Mouse (Mus musculus) heart, embryonic 12.5 days (tissue): ENCODE results near the gene Trpm3. TPM values are rescaled to one million over a fixed set of nuclear protein-coding genes. Genes with fewer than 3 reads are reported as not detected.

Experiments
- ATAC-seq: fragments of 200-750 bp; cut with Nextera tagmentation; 2 replicates; pipeline ENCODE4 v1.8.0; 2017; ENCODE audit warnings: moderate TSS enrichment, moderate library complexity; ENCODE audit not compliant: insufficient number of reproducible peaks, low FRiP score
- H3K27ac ChIP-seq: fragments of 300-500 bp; sonication (generic); 2 replicates; pipeline ENCODE4 v1.5.1; 2016; ENCODE audit warnings: mild to moderate bottlenecking, moderate library complexity; ENCODE audit not compliant: poor library complexity, severe bottlenecking
- H3K27me3 ChIP-seq: fragments of 300-500 bp; sonication (generic); replicated peaks from 2 replicates; pipeline ENCODE4 v1.6.1; 2016; ENCODE audit warnings: mild to moderate bottlenecking, moderate library complexity
- H3K36me3 ChIP-seq: fragments of 300-500 bp; sonication (generic); 2 replicates; pipeline ENCODE4 v1.6.1; 2016; ENCODE audit warnings: mild to moderate bottlenecking, moderate library complexity
- H3K4me1 ChIP-seq: fragments of 300-500 bp; sonication (generic); replicated peaks from 2 replicates; pipeline ENCODE4 v1.6.1; 2016; ENCODE audit warnings: mild to moderate bottlenecking
- H3K4me2 ChIP-seq: fragments of 300-500 bp; sonication (generic); 2 replicates; pipeline ENCODE4 v1.6.1; 2016; ENCODE audit warnings: mild to moderate bottlenecking, moderate library complexity
- H3K4me3 ChIP-seq: fragments of 300-500 bp; sonication (generic); 2 replicates; pipeline ENCODE4 v1.5.1; 2016; ENCODE audit warnings: mild to moderate bottlenecking
- H3K9ac ChIP-seq: fragments of 300-500 bp; sonication (generic); 2 replicates; pipeline ENCODE4 v1.6.1; 2016; ENCODE audit warnings: mild to moderate bottlenecking, moderate library complexity
- H3K9me3 ChIP-seq: fragments of 300-500 bp; sonication (generic); replicated peaks from 2 replicates; pipeline ENCODE4 v1.6.1; 2016; ENCODE audit warnings: mild to moderate bottlenecking, moderate library complexity
- WGBS: fragments of 180-500 bp; shearing (Covaris S2); methylation state at CpG from one replicate; pipeline ENCODE4 v1.1.7; 2016; 5-methylcytosine and 5-hydroxymethylcytosine counted together
- polyA plus RNA-seq: library from polyadenylated mRNA; unstranded; fragments of >200 nt; fragmentation: Nextera tagmentation; extraction: Ambion mirVana; gene quantifications from 2 replicates; pipeline ENCODE4 v1.2.1, GENCODE M21; 2016

The Trpm3 gene
- polyA plus RNA-seq, 1 experiment from 2014 or later = 1.0 TPM

- no peaks in the 10 kb centered on the region for H3K36me3 ChIP-seq
- 18% methylated on average over 3 of the region's 3 CpGs for WGBS
- H3K4me2 ChIP-seq = no peak overlapping the region
Measured at GRCm38 (mm10) chr19:22596715-22597114, 457.9 kb downstream of the Trpm3 start.

DNA sequence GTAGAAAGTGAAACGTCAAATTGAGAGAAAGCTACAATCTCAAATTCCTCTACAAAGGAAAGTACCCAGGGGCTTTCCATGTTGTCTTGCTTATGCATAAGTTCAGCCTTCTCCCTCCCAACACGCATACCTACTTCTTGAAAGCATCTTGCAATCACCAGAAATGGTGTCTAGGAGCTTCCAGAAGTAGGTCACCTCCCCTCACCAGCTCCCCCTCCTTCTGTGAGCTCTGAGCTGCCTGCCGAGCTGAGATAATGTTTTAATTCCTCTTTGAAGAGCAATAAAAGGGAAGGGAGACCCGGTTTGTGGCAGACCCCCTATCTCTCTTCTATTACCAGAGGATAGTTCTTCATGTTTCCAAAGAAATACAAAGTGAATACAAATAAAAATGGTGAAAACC is 465.5 kb downstream of the Trpm3 start:
- no peak for ATAC-seq
- Histone ChIP-seq H3K4me3 (no peak overlapping the region), H3K27me3 (no peaks in the 10 kb centered on the region), H3K9ac (no peak overlapping the region), H3K9me3 (no peaks in the 10 kb centered on the region), H3K4me2 (no peak overlapping the region), H3K36me3 (no peaks in the 10 kb centered on the region), H3K27ac (no peak overlapping the region), H3K4me1 (0 out of 2 replicates have a peak, but pooled peaks cover 3% of the 10 kb centered on the region)
- WGBS = 24% methylated on average over 4 of the region's 4 CpGs

More at GRCm38 (mm10) chr19:22596715-22597114, 457.9 kb downstream of the Trpm3 start:
- Histone ChIP-seq H3K4me1 (peaks cover 12% of the 10 kb centered on the region), H3K27ac (0 out of 2 replicates have a peak overlapping the region, but pooled peaks have one; percentile 0), H3K9ac (no peak overlapping the region), H3K9me3 (no peaks in the 10 kb centered on the region), H3K27me3 (no peaks in the 10 kb centered on the region), H3K4me3 (no peak overlapping the region)
- ATAC-seq = no peak

- no peak overlapping the region for H3K4me3 ChIP-seq
- no peak overlapping the region for H3K4me2 ChIP-seq
- H3K9ac ChIP-seq = no peak overlapping the region
- no peaks in the 10 kb centered on the region for H3K9me3 ChIP-seq
- WGBS = 67% methylated on average over 5 of the region's 5 CpGs
- 0 out of 2 replicates have a peak, but pooled peaks cover 3% of the 10 kb centered on the region for H3K4me1 ChIP-seq
- no peak overlapping the region for H3K27ac ChIP-seq
- H3K27me3 ChIP-seq = no peaks in the 10 kb centered on the region
- H3K36me3 ChIP-seq = no peaks in the 10 kb centered on the region
- no peak for ATAC-seq
Measured at GRCm38 (mm10) chr19:22607985-22608684, 469.3 kb downstream of the Trpm3 start.

- no peaks in the 10 kb centered on the region for H3K9me3 ChIP-seq
- ATAC-seq = no peak
- no peaks in the 10 kb centered on the region for H3K4me1 ChIP-seq
- no peak overlapping the region for H3K27ac ChIP-seq
- no peaks in the 10 kb centered on the region for H3K36me3 ChIP-seq
- H3K9ac ChIP-seq = no peak overlapping the region
- WGBS = 79% methylated on average over 2 of the region's 2 CpGs
- no peak overlapping the region for H3K4me3 ChIP-seq
- no peak overlapping the region for H3K4me2 ChIP-seq
- no peaks in the 10 kb centered on the region for H3K27me3 ChIP-seq
Measured at GRCm38 (mm10) chr19:22611621-22612020, 472.8 kb downstream of the Trpm3 start.

- H3K4me3 ChIP-seq = no peak overlapping the region
- no peaks in the 10 kb centered on the region for H3K4me1 ChIP-seq
- no peak overlapping the region for H3K9ac ChIP-seq
- peaks cover 11% of the 10 kb centered on the region for H3K9me3 ChIP-seq
- ATAC-seq = no peak
- H3K36me3 ChIP-seq = no peaks in the 10 kb centered on the region
- no peak overlapping the region for H3K4me2 ChIP-seq
- 85% methylated on average over 6 of the region's 6 CpGs for WGBS
- no peak overlapping the region for H3K27ac ChIP-seq
- no peaks in the 10 kb centered on the region for H3K27me3 ChIP-seq
Measured at GRCm38 (mm10) chr19:22615367-22615766, 476.5 kb downstream of the Trpm3 start.

GRCm38 (mm10) chr19:22624801-22625513 is 486.1 kb downstream of the Trpm3 start:
- no peak overlapping the region for H3K9ac ChIP-seq
- no peak overlapping the region for H3K4me3 ChIP-seq
- H3K4me2 ChIP-seq = no peak overlapping the region
- H3K36me3 ChIP-seq = no peaks in the 10 kb centered on the region
- no peak overlapping the region for H3K27ac ChIP-seq
- no peaks in the 10 kb centered on the region for H3K4me1 ChIP-seq
- H3K9me3 ChIP-seq = no peaks in the 10 kb centered on the region
- WGBS = 64% methylated on average over 3 of the region's 3 CpGs
- H3K27me3 ChIP-seq = no peaks in the 10 kb centered on the region
- ATAC-seq = no peak

DNA sequence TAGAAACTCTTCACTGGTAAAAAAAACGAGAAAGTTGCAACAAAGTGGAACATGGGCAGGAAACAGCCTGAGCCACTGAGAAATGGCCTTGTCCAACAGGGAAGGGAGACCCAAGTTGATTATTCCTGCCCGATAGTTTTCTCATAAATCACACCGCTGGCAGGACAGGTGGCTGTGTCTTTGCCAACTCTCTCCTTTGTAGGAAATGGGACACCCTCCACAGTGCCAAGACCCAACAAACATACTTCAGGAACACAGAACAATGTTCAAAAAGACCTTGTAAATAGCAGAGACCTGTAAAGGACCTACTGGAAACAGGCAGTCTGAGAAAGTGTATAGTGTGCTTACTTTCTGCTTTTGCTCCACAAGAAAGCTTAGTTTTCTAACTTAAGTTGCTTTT is 490.0 kb downstream of the Trpm3 start:
- H3K4me1 ChIP-seq = no peaks in the 10 kb centered on the region
- no peak overlapping the region for H3K4me2 ChIP-seq
- H3K4me3 ChIP-seq = no peak overlapping the region
- no peaks in the 10 kb centered on the region for H3K36me3 ChIP-seq
- WGBS = 80% methylated on average over 3 of the region's 3 CpGs
- no peak for ATAC-seq
- H3K27ac ChIP-seq = no peak overlapping the region
- no peak overlapping the region for H3K9ac ChIP-seq
- no peaks in the 10 kb centered on the region for H3K27me3 ChIP-seq
- no peaks in the 10 kb centered on the region for H3K9me3 ChIP-seq

GRCm38 (mm10) chr19:22631316-22631715 is 492.5 kb downstream of the Trpm3 start:
- no peak overlapping the region for H3K27ac ChIP-seq
- no peaks in the 10 kb centered on the region for H3K36me3 ChIP-seq
- H3K9ac ChIP-seq = no peak overlapping the region
- no peaks in the 10 kb centered on the region for H3K27me3 ChIP-seq
- no peak for ATAC-seq
- H3K9me3 ChIP-seq = no peaks in the 10 kb centered on the region
- WGBS = 70% methylated on average over 6 of the region's 6 CpGs
- H3K4me2 ChIP-seq = no peak overlapping the region
- H3K4me3 ChIP-seq = no peak overlapping the region
- H3K4me1 ChIP-seq = no peaks in the 10 kb centered on the region

DNA sequence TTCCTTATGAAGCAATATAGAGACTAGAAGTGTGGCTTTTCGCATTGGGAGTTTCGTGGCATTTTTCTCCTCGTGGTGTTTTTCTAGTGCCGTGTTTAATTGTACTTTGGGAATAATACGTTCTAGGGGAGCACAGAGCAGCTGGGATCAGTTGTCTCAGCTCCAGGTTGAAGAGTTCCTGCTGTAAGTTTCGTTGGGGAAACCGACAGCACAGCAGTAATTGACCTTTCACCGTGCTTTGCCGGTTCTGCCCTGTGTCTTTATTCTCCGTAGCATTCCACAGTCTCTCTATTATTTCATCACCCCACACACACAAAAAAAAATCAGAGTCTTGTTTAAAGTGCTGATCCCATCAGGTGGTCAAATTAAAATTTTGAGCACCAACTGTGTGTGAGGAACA is 496.8 kb downstream of the Trpm3 start:
- no peak overlapping the region for H3K4me2 ChIP-seq
- no peaks in the 10 kb centered on the region for H3K36me3 ChIP-seq
- ATAC-seq = no peak
- H3K27ac ChIP-seq = no peak overlapping the region
- no peaks in the 10 kb centered on the region for H3K27me3 ChIP-seq
- peaks cover 4% of the 10 kb centered on the region for H3K4me1 ChIP-seq
- WGBS = 59% methylated on average over 10 of the region's 10 CpGs
- no peak overlapping the region for H3K9ac ChIP-seq
- no peak overlapping the region for H3K4me3 ChIP-seq
- no peaks in the 10 kb centered on the region for H3K9me3 ChIP-seq

DNA sequence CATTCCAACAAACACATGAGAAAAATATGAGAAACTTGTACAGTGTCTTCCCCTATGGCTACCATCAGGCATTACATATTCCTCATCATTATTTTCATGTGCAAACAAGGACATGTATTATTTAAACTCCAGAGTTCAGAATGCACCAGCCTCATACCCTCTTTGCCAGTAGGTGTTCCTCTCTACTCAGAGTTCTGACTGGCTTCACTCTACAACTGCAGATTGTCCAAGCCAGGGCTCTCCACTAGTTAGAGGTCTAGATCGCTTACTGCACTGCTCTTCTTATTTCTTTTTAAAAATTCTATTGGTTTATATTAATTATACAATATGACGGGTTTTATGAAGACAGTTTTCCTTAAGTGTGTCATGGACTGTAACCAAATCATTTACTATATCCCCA is 498.9 kb downstream of the Trpm3 start:
- 81% methylated on average over 2 of the region's 2 CpGs for WGBS
- no peak overlapping the region for H3K9ac ChIP-seq

DNA sequence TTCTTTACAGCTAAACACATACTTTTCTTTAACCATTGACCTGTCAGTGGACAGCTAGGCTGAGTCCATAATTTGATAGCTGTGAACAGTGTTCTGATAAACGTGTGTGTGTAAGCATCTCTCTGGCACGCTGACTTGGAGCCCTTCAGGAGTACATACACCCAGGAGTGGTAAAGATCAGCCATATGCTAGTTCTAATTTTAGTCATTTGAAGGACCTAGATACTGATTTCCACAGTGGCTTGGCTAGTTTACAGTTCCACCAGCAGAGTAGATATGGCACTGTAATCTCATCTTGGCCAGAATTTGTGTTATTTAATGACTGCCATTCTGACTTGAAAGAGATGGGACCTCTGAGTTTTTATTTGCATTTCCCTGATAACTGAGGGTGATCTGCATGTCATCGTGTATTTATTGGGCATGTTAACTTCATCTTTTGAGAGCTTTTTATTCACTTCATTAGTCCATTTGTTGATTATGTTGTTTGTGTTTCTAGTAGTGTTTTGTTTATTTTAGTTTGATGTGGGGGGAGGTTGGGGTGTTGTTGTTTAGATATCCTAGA is 499.6 kb downstream of the Trpm3 start:
- H3K4me3 ChIP-seq = no peak overlapping the region
- peaks cover 4% of the 10 kb centered on the region for H3K4me1 ChIP-seq
- H3K9ac ChIP-seq = no peak overlapping the region
- H3K27me3 ChIP-seq = no peaks in the 10 kb centered on the region
- H3K9me3 ChIP-seq = no peaks in the 10 kb centered on the region
- no peak for ATAC-seq
- H3K4me2 ChIP-seq = no peak overlapping the region
- 34% methylated on average over 3 of the region's 3 CpGs for WGBS
- H3K27ac ChIP-seq = no peak overlapping the region
- no peaks in the 10 kb centered on the region for H3K36me3 ChIP-seq

More for the DNA sequence above, 498.9 kb downstream of the Trpm3 start:
- Histone ChIP-seq H3K36me3 (no peaks in the 10 kb centered on the region), H3K4me2 (no peak overlapping the region), H3K27me3 (no peaks in the 10 kb centered on the region), H3K27ac (no peak overlapping the region), H3K4me1 (peaks cover 4% of the 10 kb centered on the region), H3K4me3 (no peak overlapping the region), H3K9me3 (no peaks in the 10 kb centered on the region)
- no peak for ATAC-seq
